Mouse (Mus musculus): ENCODE results near the gene Atp6v1g3.

GRCm38 (mm10) chr1:138327466-138328245, 54.1 kb downstream of the Atp6v1g3 start:
- no peak for TF ChIP-seq ZC3H11A (IDR thresholded peaks at IDR 0.05; ENCODE audit: low read depth, low read length)
- TF ChIP-seq CTCF (IDR thresholded peaks at IDR 0.05 in 2 of 3, conservative IDR thresholded peaks at IDR 0.05 in 1 of 3; ENCODE audit: control insufficient read depth in 1 of 3, insufficient read depth in 1 of 3, low read depth in 2 of 3, low read length in 3 of 3, poor library complexity in 1 of 3, severe bottlenecking in 1 of 3), result no peak
- no peak for TF ChIP-seq GABPA (IDR thresholded peaks at IDR 0.05; ENCODE audit: low read depth, low read length)
- TF ChIP-seq USF1 (IDR thresholded peaks at IDR 0.05; ENCODE audit: low read depth, low read length), result no peak
- TF ChIP-seq USF2 (IDR thresholded peaks at IDR 0.05; ENCODE audit: borderline replicate concordance in 1 of 2, insufficient read depth in 1 of 2, low read depth in 1 of 2, low read length in 2 of 2), result no peak
- no peak for TF ChIP-seq TCF12 (IDR thresholded peaks at IDR 0.05; ENCODE audit: low read depth, low read length)
- no peak for TF ChIP-seq POLR2A (IDR thresholded peaks at IDR 0.05; ENCODE audit: control insufficient read depth in 1 of 2, insufficient read depth in 1 of 2, low read depth in 1 of 2, low read length in 2 of 2, poor library complexity in 1 of 2)
- TF ChIP-seq EP300 (IDR thresholded peaks at IDR 0.05; ENCODE audit: low read depth in 1 of 2, low read length in 2 of 2), result no peak

Data from MEL (cell line).